Mouse (Mus musculus): ENCODE results near the gene Myo6. TPM values are rescaled to one million over a fixed set of nuclear protein-coding genes. Genes with fewer than 3 reads are reported as not detected.

Myo6 gene
- polyA plus RNA-seq, 1 experiment from 2014 or later, result 14.0 TPM

DNA sequence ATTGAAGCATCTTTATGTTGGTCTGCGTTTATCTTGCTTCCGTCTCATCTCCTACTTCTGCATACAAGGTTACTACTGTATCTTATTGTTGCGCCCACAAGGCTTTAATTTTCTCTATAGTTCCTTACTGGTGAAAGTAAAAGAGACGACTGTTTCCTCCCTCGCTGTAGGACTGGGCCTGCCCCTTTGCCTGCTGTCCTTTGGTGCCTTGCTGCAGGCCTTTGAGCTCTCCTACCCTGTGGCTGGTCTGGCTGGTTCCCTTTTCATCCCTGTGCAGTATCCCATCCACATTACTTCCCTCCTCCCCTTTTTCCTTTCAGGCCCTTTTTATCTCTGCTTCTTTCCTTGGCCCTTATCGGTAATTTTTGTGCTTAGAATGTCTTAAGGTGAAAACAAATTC, 29.6 kb downstream of the Myo6 start:
- Histone ChIP-seq H3K4me3 (replicated peaks; ENCODE audit: low read length) (no peak overlapping the region), H3K4me1 (replicated peaks; ENCODE audit: control insufficient read depth, insufficient read depth, low read length) (peaks cover 3% of the 10 kb centered on the region; the same call in 1 of the 2 replicates), H3K9ac (replicated peaks; ENCODE audit: low read depth, low read length) (no peak overlapping the region), H3K36me3 (ENCODE audit: control insufficient read depth, insufficient read depth) (no peaks in the 10 kb centered on the region), H3K27ac (ENCODE audit: low read length) (no peak overlapping the region), H3K9me3 (ENCODE audit: control insufficient read depth, low read length) (no peaks in the 10 kb centered on the region), H3K27me3 (replicated peaks; ENCODE audit: control insufficient read depth, insufficient read depth, low read length) (no peaks in the 10 kb centered on the region), H3K4me2 (ENCODE audit: low read length) (no peak overlapping the region)
- WGBS, result 70% methylated on average over 6 of the region's 6 CpGs
- no peak for ATAC-seq

GRCm38 (mm10) chr9:80196161-80196560, 31.3 kb downstream of the Myo6 start:
- Histone ChIP-seq H3K27ac (ENCODE audit: low read length) (no peak overlapping the region), H3K4me2 (ENCODE audit: low read length) (no peak overlapping the region), H3K36me3 (ENCODE audit: control insufficient read depth, insufficient read depth) (no peaks in the 10 kb centered on the region), H3K27me3 (replicated peaks; ENCODE audit: control insufficient read depth, insufficient read depth, low read length) (no peaks in the 10 kb centered on the region), H3K9ac (replicated peaks; ENCODE audit: low read depth, low read length) (no peak overlapping the region), H3K4me3 (replicated peaks; ENCODE audit: low read length) (no peak overlapping the region), H3K4me1 (replicated peaks; ENCODE audit: control insufficient read depth, insufficient read depth, low read length) (peaks cover 6% of the 10 kb centered on the region; the same call in 1 of the 2 replicates), H3K9me3 (ENCODE audit: control insufficient read depth, low read length) (no peaks in the 10 kb centered on the region)
- ATAC-seq, result no peak
- WGBS, result 57% methylated on average over 3 of the region's 3 CpGs

GRCm38 (mm10) chr9:80197233-80197632, 32.4 kb downstream of the Myo6 start:
- ATAC-seq, result peak; percentile 27; the same call in 1 of the 2 replicates
- WGBS, result 24% methylated on average over 6 of the region's 6 CpGs

GRCm38 (mm10) chr9:80200855-80201254, 36.0 kb downstream of the Myo6 start:
- Histone ChIP-seq H3K27ac (ENCODE audit: low read length) (no peak overlapping the region), H3K9ac (replicated peaks; ENCODE audit: low read depth, low read length) (no peak overlapping the region), H3K36me3 (ENCODE audit: control insufficient read depth, insufficient read depth) (no peaks in the 10 kb centered on the region), H3K9me3 (ENCODE audit: control insufficient read depth, low read length) (no peaks in the 10 kb centered on the region), H3K4me2 (ENCODE audit: low read length) (peak overlapping the region; percentile 26; the same call in 1 of the 2 replicates), H3K27me3 (replicated peaks; ENCODE audit: control insufficient read depth, insufficient read depth, low read length) (no peaks in the 10 kb centered on the region), H3K4me3 (replicated peaks; ENCODE audit: low read length) (no peak overlapping the region), H3K4me1 (replicated peaks; ENCODE audit: control insufficient read depth, insufficient read depth, low read length) (peaks cover 8% of the 10 kb centered on the region; the same call in 1 of the 2 replicates)
- ATAC-seq, result no peak
- 17% methylated on average over 6 of the region's 6 CpGs for WGBS

More at GRCm38 (mm10) chr9:80197233-80197632, 32.4 kb downstream of the Myo6 start:
- Histone ChIP-seq H3K4me2 (ENCODE audit: low read length) (no peak overlapping the region), H3K9ac (replicated peaks; ENCODE audit: low read depth, low read length) (no peak overlapping the region), H3K4me3 (replicated peaks; ENCODE audit: low read length) (no peak overlapping the region), H3K4me1 (replicated peaks; ENCODE audit: control insufficient read depth, insufficient read depth, low read length) (peaks cover 8% of the 10 kb centered on the region; the same call in 1 of the 2 replicates), H3K9me3 (ENCODE audit: control insufficient read depth, low read length) (no peaks in the 10 kb centered on the region), H3K27me3 (replicated peaks; ENCODE audit: control insufficient read depth, insufficient read depth, low read length) (no peaks in the 10 kb centered on the region), H3K36me3 (ENCODE audit: control insufficient read depth, insufficient read depth) (no peaks in the 10 kb centered on the region), H3K27ac (ENCODE audit: low read length) (no peak overlapping the region)

DNA sequence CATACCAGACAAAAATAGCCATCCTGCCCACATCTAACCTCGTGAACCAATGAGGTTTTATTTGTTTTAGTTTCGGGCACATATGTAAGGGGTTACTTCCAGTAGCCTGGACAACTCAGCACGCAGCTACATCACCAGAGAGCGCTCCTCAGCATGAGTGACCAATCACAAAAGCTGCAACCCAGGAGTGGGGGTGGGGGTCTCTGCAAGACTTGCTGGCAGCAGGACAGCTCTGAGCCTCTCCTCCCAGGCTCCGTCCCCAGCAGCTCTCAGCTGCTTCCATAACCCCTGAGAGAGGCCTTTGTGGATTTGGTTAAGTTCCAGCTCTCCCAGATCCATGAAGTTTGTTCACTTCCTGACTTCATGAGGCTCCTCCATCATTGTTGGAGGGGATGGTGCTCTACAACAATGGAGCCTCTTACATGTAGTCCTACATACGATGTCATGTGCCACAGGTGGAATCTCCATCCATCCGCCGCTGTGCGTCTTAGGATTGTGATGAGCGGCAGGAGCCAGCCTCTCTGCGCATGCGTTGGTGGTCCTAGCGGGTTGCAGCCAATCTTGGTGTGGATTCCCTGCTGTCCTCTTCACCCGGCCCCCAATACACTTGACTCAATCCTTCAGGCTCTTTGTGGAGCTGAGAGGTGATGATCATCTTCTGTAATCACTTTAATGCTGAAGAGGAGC, 37.7 kb downstream of the Myo6 start:
- Histone ChIP-seq H3K9me3 (ENCODE audit: control insufficient read depth, low read length) (no peaks in the 10 kb centered on the region), H3K4me2 (ENCODE audit: low read length) (no peak overlapping the region), H3K36me3 (ENCODE audit: control insufficient read depth, insufficient read depth) (no peaks in the 10 kb centered on the region), H3K4me1 (replicated peaks; ENCODE audit: control insufficient read depth, insufficient read depth, low read length) (peaks cover 4% of the 10 kb centered on the region; the same call in 1 of the 2 replicates), H3K27ac (ENCODE audit: low read length) (no peak overlapping the region), H3K9ac (replicated peaks; ENCODE audit: low read depth, low read length) (no peak overlapping the region), H3K4me3 (replicated peaks; ENCODE audit: low read length) (no peak overlapping the region), H3K27me3 (replicated peaks; ENCODE audit: control insufficient read depth, insufficient read depth, low read length) (no peaks in the 10 kb centered on the region)
- 81% methylated on average over 14 of the region's 14 CpGs for WGBS
- ATAC-seq, result peak; percentile 47

DNA sequence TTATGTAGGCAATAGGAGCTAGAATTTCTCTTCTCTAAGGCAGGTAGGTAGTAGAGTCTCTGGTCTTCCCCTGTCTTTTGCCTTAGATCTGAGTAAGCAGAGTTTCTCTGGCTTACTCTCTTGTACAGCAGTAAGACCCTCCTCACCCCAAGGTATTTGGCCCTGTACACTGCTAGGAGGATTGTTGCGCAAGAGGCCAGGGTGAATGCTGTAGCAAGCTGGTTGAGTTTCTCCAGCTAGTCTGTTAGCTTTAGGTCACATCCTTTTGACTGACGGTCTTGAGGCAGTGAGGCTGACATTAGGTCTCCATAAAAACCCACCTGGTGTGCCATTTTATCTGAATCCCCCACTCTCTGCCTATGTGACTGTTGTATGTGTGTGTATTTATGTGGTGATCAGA, 43.9 kb downstream of the Myo6 start:
- Histone ChIP-seq H3K27me3 (replicated peaks; ENCODE audit: control insufficient read depth, insufficient read depth, low read length) (no peaks in the 10 kb centered on the region), H3K27ac (ENCODE audit: low read length) (no peak overlapping the region), H3K9me3 (ENCODE audit: control insufficient read depth, low read length) (no peaks in the 10 kb centered on the region), H3K36me3 (ENCODE audit: control insufficient read depth, insufficient read depth) (no peaks in the 10 kb centered on the region), H3K4me2 (ENCODE audit: low read length) (no peak overlapping the region), H3K9ac (replicated peaks; ENCODE audit: low read depth, low read length) (no peak overlapping the region), H3K4me3 (replicated peaks; ENCODE audit: low read length) (no peak overlapping the region), H3K4me1 (replicated peaks; ENCODE audit: control insufficient read depth, insufficient read depth, low read length) (no peaks in the 10 kb centered on the region)
- ATAC-seq, result no peak
- 93% methylated on average over 2 of the region's 2 CpGs for WGBS

- no peak overlapping the region for H3K9ac ChIP-seq (replicated peaks; ENCODE audit: low read depth, low read length)
- H3K36me3 ChIP-seq (ENCODE audit: control insufficient read depth, insufficient read depth), result no peaks in the 10 kb centered on the region
- 47% methylated on average over 10 of the region's 10 CpGs for WGBS
- no peaks in the 10 kb centered on the region for H3K27me3 ChIP-seq (replicated peaks; ENCODE audit: control insufficient read depth, insufficient read depth, low read length)
- H3K4me3 ChIP-seq (replicated peaks; ENCODE audit: low read length), result no peak overlapping the region
- no peak for ATAC-seq
- H3K9me3 ChIP-seq (ENCODE audit: control insufficient read depth, low read length), result no peaks in the 10 kb centered on the region
- H3K27ac ChIP-seq (ENCODE audit: low read length), result no peak overlapping the region
- no peaks in the 10 kb centered on the region for H3K4me1 ChIP-seq (replicated peaks; ENCODE audit: control insufficient read depth, insufficient read depth, low read length)
- H3K4me2 ChIP-seq (ENCODE audit: low read length), result no peak overlapping the region
Measured at GRCm38 (mm10) chr9:80209459-80209858, 44.6 kb downstream of the Myo6 start.

GRCm38 (mm10) chr9:80210096-80210495, 45.3 kb downstream of the Myo6 start:
- no peak for ATAC-seq
- 94% methylated on average over 12 of the region's 12 CpGs for WGBS
- Histone ChIP-seq H3K4me1 (replicated peaks; ENCODE audit: control insufficient read depth, insufficient read depth, low read length) (no peaks in the 10 kb centered on the region), H3K36me3 (ENCODE audit: control insufficient read depth, insufficient read depth) (no peaks in the 10 kb centered on the region), H3K4me3 (replicated peaks; ENCODE audit: low read length) (no peak overlapping the region), H3K27ac (ENCODE audit: low read length) (no peak overlapping the region), H3K27me3 (replicated peaks; ENCODE audit: control insufficient read depth, insufficient read depth, low read length) (no peaks in the 10 kb centered on the region), H3K9me3 (ENCODE audit: control insufficient read depth, low read length) (no peaks in the 10 kb centered on the region), H3K4me2 (ENCODE audit: low read length) (no peak overlapping the region), H3K9ac (replicated peaks; ENCODE audit: low read depth, low read length) (no peak overlapping the region)

DNA sequence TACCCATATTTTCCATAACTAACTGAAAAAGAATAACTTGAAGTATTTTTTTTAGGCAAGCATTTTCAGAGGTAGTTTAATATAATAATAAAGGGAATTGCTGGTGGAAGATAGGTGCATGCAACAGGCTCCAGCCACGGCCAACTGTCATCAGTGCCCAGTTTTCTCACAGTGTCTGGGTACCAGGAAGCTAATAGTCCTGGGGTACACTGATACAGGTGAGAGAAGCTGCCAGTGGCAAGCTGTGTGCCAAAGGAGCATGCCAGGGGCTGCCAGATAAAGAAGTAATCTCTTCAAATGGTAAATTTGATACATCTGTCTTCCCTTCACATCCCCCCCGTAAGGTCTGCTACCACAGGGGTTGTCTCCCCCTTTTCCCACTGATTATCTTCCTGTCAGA, 48.6 kb downstream of the Myo6 start:
- no peaks in the 10 kb centered on the region for H3K9me3 ChIP-seq (ENCODE audit: control insufficient read depth, low read length)
- WGBS, result 87% methylated on average over 2 of the region's 2 CpGs
- no peak overlapping the region for H3K4me3 ChIP-seq (replicated peaks; ENCODE audit: low read length)
- no peaks in the 10 kb centered on the region for H3K27me3 ChIP-seq (replicated peaks; ENCODE audit: control insufficient read depth, insufficient read depth, low read length)
- no peaks in the 10 kb centered on the region for H3K36me3 ChIP-seq (ENCODE audit: control insufficient read depth, insufficient read depth)
- H3K4me2 ChIP-seq (ENCODE audit: low read length), result no peak overlapping the region
- no peak for ATAC-seq
- no peak overlapping the region for H3K27ac ChIP-seq (ENCODE audit: low read length)
- no peak overlapping the region for H3K9ac ChIP-seq (replicated peaks; ENCODE audit: low read depth, low read length)
- H3K4me1 ChIP-seq (replicated peaks; ENCODE audit: control insufficient read depth, insufficient read depth, low read length), result no peaks in the 10 kb centered on the region; the same call in 1 of the 2 replicates
